Mouse (Mus musculus): Measurements from ENCODE around the gene Lcn12.

Lcn12 gene

GRCm38 (mm10) chr2:25493476-25493961 lies at the start of gene Lcn12:
TSS of gene Lcn12 (minus strand) at chr2:25493911.
- no peak for DNase-seq (ENCODE audit: low read depth, low spot score)

GRCm38 (mm10) chr2:25541644-25542367 lies 48.1 kb upstream of the Lcn12 start:
- no peak for DNase-seq (ENCODE audit: low read depth, low spot score)

- no peak for DNase-seq (ENCODE audit: low read depth, low spot score)
Observed at GRCm38 (mm10) chr2:25540541-25540948, 46.8 kb upstream of the Lcn12 start.

GRCm38 (mm10) chr2:25536531-25536930 lies 42.8 kb upstream of the Lcn12 start:
- DNase-seq (ENCODE audit: low read depth, low spot score), result no peak

GRCm38 (mm10) chr2:25534866-25535182 lies 41.1 kb upstream of the Lcn12 start:
- DNase-seq (ENCODE audit: low read depth, low spot score), result no peak

- DNase-seq (ENCODE audit: low read depth, low spot score), result no peak
Observed at GRCm38 (mm10) chr2:25534178-25534865, 40.6 kb upstream of the Lcn12 start.

- DNase-seq (ENCODE audit: low read depth, low spot score), result no peak
Observed at GRCm38 (mm10) chr2:25533707-25534106, 40.0 kb upstream of the Lcn12 start.

GRCm38 (mm10) chr2:25526510-25527302 lies 33.0 kb upstream of the Lcn12 start:
- no peak for DNase-seq (ENCODE audit: low read depth, low spot score)

- no peak for DNase-seq (ENCODE audit: low read depth, low spot score)
Observed at GRCm38 (mm10) chr2:25509912-25510311, 16.2 kb upstream of the Lcn12 start.

GRCm38 (mm10) chr2:25506964-25507363 lies 13.3 kb upstream of the Lcn12 start:
- DNase-seq (ENCODE audit: low read depth, low spot score), result peak; percentile 81

- no peak for DNase-seq (ENCODE audit: low read depth, low spot score)
Observed at GRCm38 (mm10) chr2:25505860-25506259, 12.1 kb upstream of the Lcn12 start.

GRCm38 (mm10) chr2:25505000-25505399 lies 11.3 kb upstream of the Lcn12 start:
- DNase-seq (ENCODE audit: low read depth, low spot score), result no peak

GRCm38 (mm10) chr2:25504538-25504937 lies 10.8 kb upstream of the Lcn12 start:
- no peak for DNase-seq (ENCODE audit: low read depth, low spot score)

GRCm38 (mm10) chr2:25502726-25503125 lies 9.0 kb upstream of the Lcn12 start:
- DNase-seq (ENCODE audit: low read depth, low spot score), result no peak

GRCm38 (mm10) chr2:25501593-25502486 lies 8.1 kb upstream of the Lcn12 start, which contains the start of gene C8g:
TSS of gene C8g (minus strand) at chr2:25501719.
- peak; percentile 39 for DNase-seq (ENCODE audit: low read depth, low spot score)

GRCm38 (mm10) chr2:25500576-25501405 lies 7.1 kb upstream of the Lcn12 start, which contains the start of gene Fbxw5:
TSS of gene Fbxw5 (plus strand) at chr2:25500750.
- peak; percentile 94 for DNase-seq (ENCODE audit: low read depth, low spot score)

GRCm38 (mm10) chr2:25500071-25500575 lies 6.4 kb upstream of the Lcn12 start:
- DNase-seq (ENCODE audit: low read depth, low spot score), result no peak

GRCm38 (mm10) chr2:25498622-25499478 lies 5.1 kb upstream of the Lcn12 start:
- DNase-seq (ENCODE audit: low read depth, low spot score), result no peak
